Mouse (Mus musculus) skeletal muscle tissue, adult 2 months (tissue): ENCODE measurements around the gene Cyth4.
A peak's percentile ranks its signal among the peaks of the same experiment; 100 is the strongest.

Experiments used
- DNase-seq: peaks from one replicate; pipeline ENCODE4 v3.0.0-alpha.2; 2012; ENCODE audit warnings: low read depth, low spot score

Cyth4 gene

GRCm38 (mm10) chr15:78596914-78597313, at the start of gene Cyth4:
Gene Cyth4 (plus strand): TSS chr15:78597047.
- peak; percentile 60 for DNase-seq

- DNase-seq: peak; percentile 63
These were observed 49.2 kb upstream of the Cyth4 start for GRCm38 (mm10) chr15:78547415-78548335.

GRCm38 (mm10) chr15:78548336-78548665, 48.5 kb upstream of the Cyth4 start:
- DNase-seq: peak; percentile 38

- DNase-seq: no peak
These were observed 48.1 kb upstream of the Cyth4 start for GRCm38 (mm10) chr15:78548711-78549110.

GRCm38 (mm10) chr15:78549189-78549734, 47.6 kb upstream of the Cyth4 start:
- DNase-seq: no peak

- no peak for DNase-seq
These were observed 42.1 kb upstream of the Cyth4 start for GRCm38 (mm10) chr15:78554545-78555313.

GRCm38 (mm10) chr15:78557693-78558535, 38.9 kb upstream of the Cyth4 start:
- DNase-seq: no peak

GRCm38 (mm10) chr15:78559141-78559979, 37.5 kb upstream of the Cyth4 start:
- no peak for DNase-seq

- DNase-seq: no peak
These were observed 33.5 kb upstream of the Cyth4 start for GRCm38 (mm10) chr15:78563344-78563743.

- DNase-seq: peak; percentile 30
These were observed 32.9 kb upstream of the Cyth4 start for GRCm38 (mm10) chr15:78563937-78564336.

GRCm38 (mm10) chr15:78564764-78565435, 31.9 kb upstream of the Cyth4 start:
- no peak for DNase-seq

- DNase-seq: no peak
These were observed 29.2 kb upstream of the Cyth4 start for GRCm38 (mm10) chr15:78567608-78568120.

GRCm38 (mm10) chr15:78570170-78570569, 26.7 kb upstream of the Cyth4 start:
- DNase-seq: no peak

GRCm38 (mm10) chr15:78571554-78572269, 25.1 kb upstream of the Cyth4 start:
- no peak for DNase-seq

GRCm38 (mm10) chr15:78572270-78572600, 24.6 kb upstream of the Cyth4 start:
- DNase-seq: no peak

GRCm38 (mm10) chr15:78572658-78573397, 24.0 kb upstream of the Cyth4 start, which contains the start of gene Rac2:
Gene Rac2 (minus strand): TSS chr15:78572783.
- no peak for DNase-seq

GRCm38 (mm10) chr15:78576284-78576810, 20.5 kb upstream of the Cyth4 start:
- no peak for DNase-seq

- DNase-seq: peak; percentile 76
These were observed 13.5 kb upstream of the Cyth4 start for GRCm38 (mm10) chr15:78583352-78583751.
